Mouse (Mus musculus) intestine, embryonic 16.5 days (tissue): ENCODE results near the gene Csmd2. TPM values are rescaled to one million over a fixed set of nuclear protein-coding genes. Genes with fewer than 3 reads are reported as not detected.

Experiments used
- ATAC-seq: fragments of 200-750 bp; cut with Nextera tagmentation; 2 replicates; pipeline ENCODE4 v1.8.0; 2017; ENCODE audit warnings: moderate TSS enrichment, moderate library complexity
- H3K27ac ChIP-seq: fragments of 300-500 bp; sonication (generic); 2 replicates; pipeline ENCODE4 v1.5.1; 2014; ENCODE audit warnings: mild to moderate bottlenecking, low read length
- H3K27me3 ChIP-seq: fragments of 300-500 bp; sonication (generic); replicated peaks from 2 replicates; pipeline ENCODE4 v1.6.1; 2014; ENCODE audit warnings: low read length, control low read depth, mixed read lengths; ENCODE audit not compliant: control insufficient read depth, insufficient read depth
- H3K36me3 ChIP-seq: fragments of 300-500 bp; sonication (generic); 2 replicates; pipeline ENCODE4 v1.6.1; 2014; ENCODE audit warnings: low read length, control low read depth; ENCODE audit not compliant: control insufficient read depth, insufficient read depth
- H3K4me1 ChIP-seq: fragments of 300-500 bp; sonication (generic); 2 replicates; pipeline ENCODE4 v1.6.1; 2014; ENCODE audit warnings: low read length, control low read depth, mixed read lengths; ENCODE audit not compliant: control insufficient read depth, insufficient read depth
- H3K4me2 ChIP-seq: fragments of 300-500 bp; sonication (generic); 2 replicates; pipeline ENCODE4 v1.6.1; 2014; ENCODE audit warnings: low read depth, low read length, control low read depth
- H3K4me3 ChIP-seq: fragments of 300-500 bp; sonication (generic); 2 replicates; pipeline ENCODE4 v1.5.1; 2014; ENCODE audit warnings: mild to moderate bottlenecking, low read length
- H3K9ac ChIP-seq: fragments of 300-500 bp; sonication (generic); 2 replicates; pipeline ENCODE4 v1.6.1; 2014; ENCODE audit warnings: low read depth, low read length
- H3K9me3 ChIP-seq: fragments of 300-500 bp; sonication (generic); 2 replicates; pipeline ENCODE4 v1.6.1; 2016; ENCODE audit warnings: low read length, control low read depth; ENCODE audit not compliant: control insufficient read depth
- WGBS: fragments of 180-500 bp; shearing (Covaris S2); extraction: QIAGEN DNeasy Blood & Tissue Kit; methylation state at CpG from one replicate; pipeline ENCODE4 v1.1.7; 2014; 5-methylcytosine and 5-hydroxymethylcytosine counted together
- polyA plus RNA-seq: library from polyadenylated mRNA; unstranded; fragments of >200 nt; fragmentation: Nextera tagmentation; extraction: Ambion mirVana; gene quantifications from 2 replicates; pipeline ENCODE4 v1.2.1, GENCODE M21; 2015

Csmd2 gene
- polyA plus RNA-seq, 1 experiment from 2014 or later, result 0.09 TPM

- no peaks in the 10 kb centered on the region for H3K27me3 ChIP-seq
- no peak overlapping the region for H3K9ac ChIP-seq
- no peak overlapping the region for H3K4me2 ChIP-seq
- ATAC-seq, result no peak
- 60% methylated on average over 3 of the region's 3 CpGs for WGBS
- no peaks in the 10 kb centered on the region for H3K4me1 ChIP-seq
- H3K4me3 ChIP-seq, result no peak overlapping the region
- no peaks in the 10 kb centered on the region for H3K36me3 ChIP-seq
- no peaks in the 10 kb centered on the region for H3K9me3 ChIP-seq
- H3K27ac ChIP-seq, result no peak overlapping the region
Observed at GRCm38 (mm10) chr4:128152066-128152465, 164.4 kb downstream of the Csmd2 start.

DNA sequence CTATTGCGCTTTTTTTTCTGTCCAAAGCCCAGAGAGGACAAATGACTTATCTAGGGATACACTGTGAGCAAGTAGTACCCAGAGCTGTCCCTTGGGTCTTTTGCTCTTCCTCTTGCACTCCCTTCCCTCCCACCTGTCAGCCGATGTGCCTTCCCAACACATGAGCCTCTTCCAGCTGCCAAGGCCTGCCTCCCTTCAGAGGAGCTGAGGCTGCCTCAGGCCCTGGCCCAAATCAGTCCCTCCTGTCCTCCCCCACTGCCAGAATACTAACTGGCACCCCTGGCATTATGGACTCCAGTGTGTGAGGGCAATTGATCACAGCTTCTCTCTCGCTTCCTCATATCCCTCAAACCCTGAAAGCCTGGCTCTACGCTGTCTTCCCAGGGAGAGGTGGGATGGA lies 165.5 kb downstream of the Csmd2 start:
- Histone ChIP-seq H3K36me3 (no peaks in the 10 kb centered on the region), H3K4me3 (no peak overlapping the region)

GRCm38 (mm10) chr4:128155226-128155625 lies 167.6 kb downstream of the Csmd2 start:
- Histone ChIP-seq H3K9ac (no peak overlapping the region), H3K27me3 (no peaks in the 10 kb centered on the region), H3K4me1 (no peaks in the 10 kb centered on the region), H3K27ac (no peak overlapping the region), H3K4me3 (no peak overlapping the region), H3K9me3 (no peaks in the 10 kb centered on the region), H3K4me2 (no peak overlapping the region), H3K36me3 (no peaks in the 10 kb centered on the region)
- ATAC-seq, result no peak
- 42% methylated on average over 3 of the region's 3 CpGs for WGBS

More for the DNA sequence above, 165.5 kb downstream of the Csmd2 start:
- no peak for ATAC-seq
- WGBS, result 93% methylated on average over 4 of the region's 4 CpGs
- Histone ChIP-seq H3K9ac (no peak overlapping the region), H3K9me3 (no peaks in the 10 kb centered on the region), H3K27ac (no peak overlapping the region), H3K4me1 (no peaks in the 10 kb centered on the region), H3K27me3 (no peaks in the 10 kb centered on the region), H3K4me2 (no peak overlapping the region)

GRCm38 (mm10) chr4:128160656-128161055 lies 173.0 kb downstream of the Csmd2 start:
- Histone ChIP-seq H3K9ac (no peak overlapping the region), H3K4me1 (no peaks in the 10 kb centered on the region; the same call in 1 of the 2 replicates), H3K4me2 (no peak overlapping the region), H3K9me3 (no peaks in the 10 kb centered on the region), H3K27me3 (no peaks in the 10 kb centered on the region), H3K27ac (no peak overlapping the region), H3K36me3 (no peaks in the 10 kb centered on the region), H3K4me3 (no peak overlapping the region)
- 70% methylated on average over 2 of the region's 2 CpGs for WGBS
- ATAC-seq, result no peak

- Histone ChIP-seq H3K36me3 (no peaks in the 10 kb centered on the region), H3K4me3 (no peak overlapping the region), H3K27me3 (no peaks in the 10 kb centered on the region), H3K9me3 (no peaks in the 10 kb centered on the region), H3K27ac (no peak overlapping the region), H3K4me1 (no peaks in the 10 kb centered on the region), H3K9ac (no peak overlapping the region), H3K4me2 (no peak overlapping the region)
- ATAC-seq, result no peak
- 90% methylated on average over 8 of the region's 8 CpGs for WGBS
Observed at GRCm38 (mm10) chr4:128170181-128170580, 182.5 kb downstream of the Csmd2 start.

- H3K36me3 ChIP-seq, result no peaks in the 10 kb centered on the region
- no peaks in the 10 kb centered on the region for H3K4me1 ChIP-seq
- no peak overlapping the region for H3K9ac ChIP-seq
- H3K4me2 ChIP-seq, result no peak overlapping the region
- WGBS, result 79% methylated on average over 9 of the region's 9 CpGs
- no peaks in the 10 kb centered on the region for H3K9me3 ChIP-seq
- H3K27me3 ChIP-seq, result no peaks in the 10 kb centered on the region
- H3K4me3 ChIP-seq, result no peak overlapping the region
- ATAC-seq, result no peak
- H3K27ac ChIP-seq, result no peak overlapping the region
Observed at GRCm38 (mm10) chr4:128171233-128171632, 183.6 kb downstream of the Csmd2 start.

DNA sequence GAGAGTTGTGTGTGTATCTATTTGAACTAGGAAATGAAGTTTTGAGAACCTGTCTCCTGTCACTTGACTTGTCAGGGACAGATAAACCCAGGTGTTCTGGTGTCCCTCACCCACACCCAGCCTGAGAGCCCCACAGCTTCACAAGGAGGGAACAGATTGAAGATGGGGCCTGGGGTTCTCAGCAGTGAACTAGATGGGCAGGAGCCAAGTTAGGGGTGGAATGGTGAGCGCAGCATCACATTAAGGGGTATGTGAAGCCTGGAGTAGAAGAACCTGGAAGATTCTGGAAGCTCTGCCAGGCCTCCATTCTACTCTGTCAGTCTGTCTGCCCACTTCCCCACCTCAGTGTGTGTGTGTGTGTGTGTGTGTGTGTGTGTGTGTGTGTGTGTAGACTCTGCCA lies 184.0 kb downstream of the Csmd2 start:
- no peak for ATAC-seq
- Histone ChIP-seq H3K9ac (no peak overlapping the region), H3K27me3 (no peaks in the 10 kb centered on the region), H3K4me1 (no peaks in the 10 kb centered on the region), H3K4me3 (no peak overlapping the region), H3K4me2 (no peak overlapping the region), H3K27ac (no peak overlapping the region), H3K9me3 (no peaks in the 10 kb centered on the region), H3K36me3 (no peaks in the 10 kb centered on the region)
- 100% methylated on average over 1 of the region's 1 CpGs for WGBS

DNA sequence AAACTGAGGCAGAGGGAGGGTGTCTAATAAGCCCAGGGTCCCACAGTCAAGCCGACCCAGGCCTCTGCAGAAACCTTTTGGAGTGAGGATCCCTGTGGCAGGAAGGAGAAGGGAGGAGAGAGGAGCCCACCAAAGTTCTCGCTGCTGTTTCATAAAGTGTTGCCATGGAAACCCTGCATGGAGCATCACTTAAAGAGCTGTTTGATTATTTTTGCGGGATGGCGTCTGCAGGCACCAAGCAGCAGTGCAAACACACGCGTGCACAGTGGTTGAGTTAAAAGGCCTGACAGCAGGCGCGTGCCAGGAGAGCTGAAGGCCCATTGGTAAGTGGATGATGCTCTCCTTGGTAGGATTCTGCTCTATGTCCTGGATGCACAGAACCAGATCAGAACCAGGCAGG lies 191.3 kb downstream of the Csmd2 start:
- whole genome bisulfite sequencing, result 74% methylated on average over 8 of the region's 8 CpGs
- H3K27ac ChIP-seq, result no peak overlapping the region
- H3K9me3 ChIP-seq, result no peaks in the 10 kb centered on the region
- H3K27me3 ChIP-seq, result no peaks in the 10 kb centered on the region
- ATAC-seq, result no peak
- no peak overlapping the region for H3K9ac ChIP-seq
- no peak overlapping the region for H3K4me3 ChIP-seq
- no peaks in the 10 kb centered on the region for H3K36me3 ChIP-seq
- H3K4me2 ChIP-seq, result no peak overlapping the region
- no peaks in the 10 kb centered on the region for H3K4me1 ChIP-seq

DNA sequence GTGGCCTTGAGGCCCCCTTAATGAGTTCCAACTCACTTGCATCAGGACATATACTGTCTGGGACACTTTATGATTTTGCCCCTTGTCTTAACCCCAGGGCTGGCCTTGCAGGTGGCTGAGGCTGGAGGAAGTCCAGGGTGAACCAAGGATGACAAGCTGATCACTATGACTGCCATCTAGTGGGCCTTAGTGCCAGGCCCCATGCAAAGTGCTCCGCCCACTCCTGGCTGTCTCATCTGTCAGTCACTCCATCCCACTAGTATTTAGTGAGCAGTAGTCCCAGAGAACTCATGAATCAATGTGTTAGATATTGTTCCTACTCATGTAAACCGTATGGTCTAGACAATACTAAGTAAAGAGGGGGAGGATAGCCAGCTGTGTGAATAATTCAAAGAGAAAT lies 191.9 kb downstream of the Csmd2 start:
- no peaks in the 10 kb centered on the region for H3K4me1 ChIP-seq
- no peaks in the 10 kb centered on the region for H3K9me3 ChIP-seq
- no peak for ATAC-seq
- H3K4me2 ChIP-seq, result no peak overlapping the region
- H3K27ac ChIP-seq, result no peak overlapping the region
- H3K4me3 ChIP-seq, result no peak overlapping the region
- no peaks in the 10 kb centered on the region for H3K36me3 ChIP-seq
- 68% methylated on average over 2 of the region's 2 CpGs for WGBS
- no peaks in the 10 kb centered on the region for H3K27me3 ChIP-seq
- no peak overlapping the region for H3K9ac ChIP-seq

DNA sequence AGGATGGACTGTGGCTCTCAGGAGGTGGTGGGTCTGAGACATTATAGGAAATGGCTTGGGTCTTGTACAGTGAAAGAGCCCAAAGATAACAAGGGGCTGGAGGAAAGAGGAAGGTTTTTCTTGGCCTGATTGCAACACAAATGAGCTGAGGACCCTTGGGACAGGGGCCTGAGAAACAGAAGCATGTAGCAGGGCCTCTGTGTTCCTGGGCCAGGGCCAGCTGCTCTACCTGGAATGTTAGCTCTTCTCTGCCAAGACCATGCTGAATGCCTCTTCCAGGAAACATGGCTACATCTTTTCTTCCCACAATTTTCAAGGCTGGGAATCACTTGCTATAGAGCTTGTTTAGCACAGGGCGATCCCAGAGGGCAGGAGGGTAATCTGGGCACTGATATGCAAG lies 197.1 kb downstream of the Csmd2 start:
- Histone ChIP-seq H3K4me1 (no peaks in the 10 kb centered on the region), H3K27me3 (no peaks in the 10 kb centered on the region), H3K4me2 (no peak overlapping the region), H3K4me3 (no peak overlapping the region), H3K27ac (no peak overlapping the region), H3K36me3 (no peaks in the 10 kb centered on the region), H3K9me3 (no peaks in the 10 kb centered on the region), H3K9ac (no peak overlapping the region)
- WGBS, result 80% methylated on average over 1 of the region's 1 CpGs
- no peak for ATAC-seq
